In genomic region chr17:29450899-29451840, GRCm38 (mm10) we compare ENCODE assay signal across 8 mouse cellular contexts. TPM values are rescaled to one million over a fixed set of nuclear protein-coding genes. Genes with fewer than 3 reads are reported as not detected.
A peak's percentile ranks its signal among the peaks of the same experiment; 100 is the strongest.
DNase-seq lines count a peak whose midpoint lies in the region; ATAC-seq and TF ChIP-seq lines count a peak whose summit lies in the region.

No protein-coding gene starts in this region.

- ATAC-seq in hindbrain, embryonic 12.5 days (ENCODE audit: low FRiP score) = peak; percentile 82
- ATAC-seq in limb, embryonic 14.5 days (ENCODE audit: low FRiP score, low read depth) = peak; percentile 70
- ATAC-seq in midbrain, embryonic 16.5 days = 0 out of 2 replicates have a peak, but pooled peaks have one; percentile 28

- intact Hi-C loops in gastrocnemius, postnatal 14 days (cut with DNase I; ENCODE audit: low total_unique reads) = no loop called here
- intact Hi-C loops in gastrocnemius, postnatal 36 days (cut with DNase I) = no loop called here

- peaks cover 20% of the 10 kb centered on the region for H3K4me1 ChIP-seq in hindbrain, embryonic 12.5 days
- peaks cover 13% of the 10 kb centered on the region for H3K4me1 ChIP-seq in limb, embryonic 14.5 days (ENCODE audit: control insufficient read depth, insufficient read depth, low read length)
- H3K4me1 ChIP-seq in midbrain, embryonic 16.5 days (ENCODE audit: control insufficient read depth, insufficient read depth, low read length) = peaks cover 3% of the 10 kb centered on the region; the same call in 1 of the 2 replicates

- no peaks in the 10 kb centered on the region for H3K36me3 ChIP-seq in hindbrain, embryonic 12.5 days
- no peaks in the 10 kb centered on the region for H3K36me3 ChIP-seq in limb, embryonic 14.5 days (ENCODE audit: control insufficient read depth, insufficient read depth, low read length)
- no peaks in the 10 kb centered on the region for H3K36me3 ChIP-seq in midbrain, embryonic 16.5 days (ENCODE audit: control insufficient read depth, insufficient read depth, low read length)

- H3K9ac ChIP-seq in hindbrain, embryonic 12.5 days = peak overlapping the region; percentile 39
- H3K9ac ChIP-seq in limb, embryonic 14.5 days (ENCODE audit: low read depth, low read length, severe bottlenecking) = peak overlapping the region; percentile 45
- 0 out of 2 replicates have a peak overlapping the region, but pooled peaks have one; percentile 26 for H3K9ac ChIP-seq in midbrain, embryonic 16.5 days (ENCODE audit: low read depth, low read length)

- WGBS in hindbrain, embryonic 12.5 days = under 1% methylated on average over 34 of the region's 34 CpGs
- WGBS in limb, embryonic 14.5 days = 3% methylated on average over 34 of the region's 34 CpGs
- WGBS in midbrain, embryonic 16.5 days = 5% methylated on average over 34 of the region's 34 CpGs

- no peaks in the 10 kb centered on the region for H3K27me3 ChIP-seq in hindbrain, embryonic 12.5 days
- H3K27me3 ChIP-seq in limb, embryonic 14.5 days (ENCODE audit: control insufficient read depth, insufficient read depth, low read length) = no peaks in the 10 kb centered on the region
- H3K27me3 ChIP-seq in midbrain, embryonic 16.5 days (ENCODE audit: control insufficient read depth, insufficient read depth, low read depth, low read length) = no peaks in the 10 kb centered on the region; the same call in 1 of the 2 replicates

- H3K4me3 ChIP-seq in hindbrain, embryonic 12.5 days = no peak overlapping the region
- peak overlapping the region; percentile 19 for H3K4me3 ChIP-seq in limb, embryonic 14.5 days (replicated peaks; ENCODE audit: low read length)
- no peak overlapping the region for H3K4me3 ChIP-seq in midbrain, embryonic 16.5 days (ENCODE audit: low read depth, low read length)

- DNase-seq in gastrocnemius, postnatal 14 days = peak; percentile 18
- DNase-seq in gastrocnemius, postnatal 36 days = no peak
- peak; percentile 49 for DNase-seq in limb, embryonic 14.5 days (ENCODE audit: low spot score)
- DNase-seq in ovary, postnatal 10 days (ENCODE audit: low spot score) = no peak
- no peak for DNase-seq in adipocyte (ENCODE audit: low spot score)
- DNase-seq in spleen, postnatal 10 days (ENCODE audit: low spot score in 2 of 2) = no peak

- peak overlapping the region; percentile 62; the same call in 1 of the 2 replicates for H3K27ac ChIP-seq in hindbrain, embryonic 12.5 days
- peak overlapping the region; percentile 62 for H3K27ac ChIP-seq in limb, embryonic 14.5 days (replicated peaks; ENCODE audit: low read depth, low read length)
- H3K27ac ChIP-seq in midbrain, embryonic 16.5 days (ENCODE audit: low read length) = peak overlapping the region; percentile 37; the same call in 1 of the 2 replicates

- peak overlapping the region; percentile 47 for H3K4me2 ChIP-seq in hindbrain, embryonic 12.5 days (replicated peaks)
- H3K4me2 ChIP-seq in limb, embryonic 14.5 days (replicated peaks; ENCODE audit: low read depth, low read length, severe bottlenecking) = peak overlapping the region; percentile 44
- H3K4me2 ChIP-seq in midbrain, embryonic 16.5 days (ENCODE audit: low read length) = peak overlapping the region; percentile 29

- no peaks in the 10 kb centered on the region for H3K9me3 ChIP-seq in hindbrain, embryonic 12.5 days (replicated peaks)
- H3K9me3 ChIP-seq in limb, embryonic 14.5 days (ENCODE audit: control insufficient read depth, low read length) = no peaks in the 10 kb centered on the region; the same call in 1 of the 2 replicates
- no peaks in the 10 kb centered on the region for H3K9me3 ChIP-seq in midbrain, embryonic 16.5 days (replicated peaks; ENCODE audit: control insufficient read depth, low read length, poor library complexity, severe bottlenecking)

- no peak for TF ChIP-seq POLR2A in limb, embryonic 14.5 days (IDR thresholded peaks at IDR 0.05; ENCODE audit: borderline replicate concordance, extremely low read depth, insufficient read depth, insufficient read length)

RNA-seq across cellular contexts. Expression of gene Pim1, which starts 39.4 kb away (rescaled TPM):
- total RNA-seq in gastrocnemius, postnatal 14 days (2021) = 10 to 100 TPM; 17.6 to 18.2 TPM
- total RNA-seq in gastrocnemius, postnatal 36 days (2021) = 10 to 100 TPM; 13.6 to 16.3 TPM
- polyA plus RNA-seq in hindbrain, embryonic 12.5 days (2016; fragmentation: Nextera tagmentation; extraction: Ambion mirVana) = 17.8 and 19.2 TPM in 2 replicates
- polyA plus RNA-seq in limb, embryonic 14.5 days (2012; rRNA removed) = 18.4 and 23.3 TPM in 2 replicates
- polyA plus RNA-seq in limb, embryonic 14.5 days (2014; fragmentation: Nextera tagmentation; extraction: Ambion mirVana) = 15.7 TPM in 2 replicates
- 7.3 and 7.6 TPM in 2 replicates for polyA plus RNA-seq in midbrain, embryonic 16.5 days (2015; fragmentation: Nextera tagmentation; extraction: Ambion mirVana)

Comparison
In these comparisons a context has a peak if more than half of its experiments do, and no peak if none do; other contexts are left out.
1. DNase-seq: peak in gastrocnemius, postnatal 14 days (single experiment) and limb, embryonic 14.5 days (single experiment); none in gastrocnemius, postnatal 36 days (0 of 2), ovary, postnatal 10 days (single experiment), adipocyte (single experiment) and spleen, postnatal 10 days (0 of 2).
2. ATAC-seq: peak in every context shown above with its lines; median percentile 82 in hindbrain, embryonic 12.5 days; 70 in limb, embryonic 14.5 days; 28 in midbrain, embryonic 16.5 days.
3. Peak in every context shown above with its lines, with median percentiles within 50 percentile points of each other: H3K27ac ChIP-seq, H3K4me2 ChIP-seq and H3K9ac ChIP-seq.